Mouse (Mus musculus) G1E (cell line): Measurements from ENCODE around the gene Atp11a. TPM values are rescaled to one million over a fixed set of nuclear protein-coding genes. Genes with fewer than 3 reads are reported as not detected.

Experiments
- ATAC-seq: 2 replicates; pipeline ENCODE4 v1.8.0; 2016; ENCODE audit warnings: mild to moderate bottlenecking; ENCODE audit not compliant: insufficient number of reproducible peaks, poor library complexity, low FRiP score, severe bottlenecking; ENCODE audit errors: extremely low read depth
- DNase-seq: peaks from one replicate; pipeline ENCODE4 v3.0.0; 2012; ENCODE audit warnings: low spot score
- H3K27me3 ChIP-seq: 2 replicates; pipeline ENCODE4 v1.6.1; 2012; ENCODE audit warnings: mild to moderate bottlenecking, low read length, inconsistent platforms; ENCODE audit not compliant: insufficient read depth
- H3K36me3 ChIP-seq: replicated peaks from 2 replicates; pipeline ENCODE3; 2012; ENCODE audit warnings: mild to moderate bottlenecking, inconsistent platforms
- H3K4me1 ChIP-seq: 2 replicates; pipeline ENCODE4 v1.6.1; 2012; ENCODE audit warnings: low read depth, low read length, inconsistent platforms, mixed read lengths; ENCODE audit not compliant: insufficient read depth
- H3K4me3 ChIP-seq: 2 replicates; pipeline ENCODE4 v1.5.1; 2012; ENCODE audit warnings: low read depth, mild to moderate bottlenecking, inconsistent platforms, low read length, moderate library complexity, mixed read lengths
- H3K9me3 ChIP-seq: replicated peaks from 2 replicates; pipeline ENCODE4 v1.6.1; 2012; ENCODE audit warnings: inconsistent platforms
- CTCF ChIP-seq: IDR thresholded peaks from 2 replicates; pipeline ENCODE4 v1.5.1; 2012; ENCODE audit warnings: low read depth, low read length, inconsistent platforms, mixed read lengths
- GATA1 ChIP-seq: IDR thresholded peaks from 2 replicates; pipeline ENCODE4 v1.6.1; 2012; ENCODE audit warnings: borderline replicate concordance, low read length, inconsistent platforms, mixed read lengths
- GATA2 ChIP-seq: IDR thresholded peaks from 2 replicates; pipeline ENCODE4 v1.6.1; 2012; ENCODE audit warnings: low read depth, low read length, inconsistent platforms, borderline replicate concordance
- POLR2AphosphoS5 ChIP-seq: IDR thresholded peaks from 2 replicates; pipeline ENCODE4 v1.6.1; 2012; ENCODE audit warnings: low read depth, low read length, inconsistent platforms; ENCODE audit not compliant: insufficient replicate concordance
- TAL1 ChIP-seq: conservative IDR thresholded peaks from 2 replicates; pipeline ENCODE4 v1.6.1; 2012; ENCODE audit warnings: low read depth, low read length, inconsistent platforms, mixed read lengths
- polyA plus RNA-seq: library from polyadenylated mRNA; stranded (reverse); fragments of >175 nt; gene quantifications from 2 replicates; pipeline ENCODE4 v1.2.3, GENCODE M21; 2012
- total RNA-seq, 2 experiments: library from RNA; stranded (forward) in 1 of 2; stranded (reverse) in 1 of 2; fragments of 200-1000 nt in 1 of 2; fragments of >200 nt in 1 of 2; fragmentation: Nextera tagmentation in 1 of 2; gene quantifications; 2 replicates each; pipeline ENCODE4 v1.2.3; 2014 to 2017

Gene Atp11a
- total and polyA plus RNA-seq, 3 experiments = 0.27 TPM; not detected in 2

DNA sequence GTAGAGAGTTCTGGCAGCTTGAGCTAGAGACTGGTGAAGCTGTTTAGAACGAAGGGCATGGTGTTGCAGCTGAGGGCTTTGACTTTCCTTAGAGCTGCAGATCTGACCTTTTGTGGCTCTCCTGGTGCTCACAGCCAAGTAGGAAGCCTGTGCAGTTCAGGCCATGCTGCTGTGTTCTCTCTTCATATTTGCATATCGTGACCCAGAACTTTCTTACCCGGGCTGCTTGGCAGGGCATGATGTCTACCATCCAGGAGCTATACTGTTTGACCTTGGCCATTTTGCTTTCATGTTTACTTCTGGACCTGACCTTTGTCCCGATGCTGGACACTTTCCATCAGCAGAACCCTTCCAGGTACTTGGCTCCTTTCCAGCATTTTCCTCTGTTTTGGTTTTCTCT lies 161.0 kb downstream of the Atp11a start:
- no peaks in the 10 kb centered on the region; the same call in 1 of the 2 replicates for H3K27me3 ChIP-seq
- H3K9me3 ChIP-seq = no peaks in the 10 kb centered on the region
- DNase-seq (no peak), ATAC-seq (no peak)
- H3K4me1 ChIP-seq = no peaks in the 10 kb centered on the region
- H3K36me3 ChIP-seq = no peaks in the 10 kb centered on the region
- TF ChIP-seq TAL1 = no peak
- no peak for TF ChIP-seq POLR2AphosphoS5
- TF ChIP-seq GATA2 = no peak
- no peak for TF ChIP-seq GATA1
- TF ChIP-seq CTCF = no peak
- no peak overlapping the region for H3K4me3 ChIP-seq

Other genes with a start within 250 kb of the Atp11a start
- gene Spaca7, start 184.0 kb upstream of the Atp11a start, total RNA-seq (2014; fragmentation: Nextera tagmentation) = not detected in 2 replicates
- gene Spaca7, start 184.0 kb upstream of the Atp11a start, total RNA-seq (2017) = not detected in 2 replicates
- gene Spaca7, start 184.0 kb upstream of the Atp11a start, polyA plus RNA-seq = not detected in 2 replicates
- gene Tubgcp3, start 84.8 kb upstream of the Atp11a start, total RNA-seq (2014; fragmentation: Nextera tagmentation) = 61.4 and 67.3 TPM in 2 replicates
- 61.0 and 62.0 TPM in 2 replicates for gene Tubgcp3, start 84.8 kb upstream of the Atp11a start, total RNA-seq (2017)
- 21.3 and 30.0 TPM in 2 replicates for gene Tubgcp3, start 84.8 kb upstream of the Atp11a start, polyA plus RNA-seq
- gene Mcf2l, start 116.8 kb downstream of the Atp11a start, total RNA-seq (2014; fragmentation: Nextera tagmentation) = not detected in 2 replicates
- gene Mcf2l, start 116.8 kb downstream of the Atp11a start, total RNA-seq (2017) = 0.49 TPM in 1 of 2 replicates, not detected in the other
- 0.01 TPM in 1 of 2 replicates, not detected in the other for gene Mcf2l, start 116.8 kb downstream of the Atp11a start, polyA plus RNA-seq